Comparison of ENCODE assay signal across 10 mouse cellular contexts in genomic region chr2:109153402-109154050, GRCm38 (mm10).
A peak's percentile ranks its signal among the peaks of the same experiment; 100 is the strongest.
DNase-seq lines count a peak whose midpoint lies in the region; ATAC-seq lines count a peak whose summit lies in the region.
"Had no signal": no experiment of that assay in that cellular context is flagged by ENCODE, and none has a peak within 500 bp of the region (broad histone marks: within the 10 kb centered on the region; RNA-seq: fewer than 3 reads in every experiment).

No protein-coding gene starts in this region.

- H3K36me3 ChIP-seq in midbrain, embryonic 11.5 days (ENCODE audit: control insufficient read depth, insufficient read depth, low read length): no peaks in the 10 kb centered on the region
- H3K36me3 ChIP-seq in midbrain, embryonic 10.5 days: no peaks in the 10 kb centered on the region
- H3K36me3 ChIP-seq in midbrain, embryonic 16.5 days (ENCODE audit: control insufficient read depth, insufficient read depth, low read length): no peaks in the 10 kb centered on the region
- H3K36me3 ChIP-seq: intestine, embryonic 15.5 days had no signal

- no peak overlapping the region for H3K4me2 ChIP-seq in midbrain, embryonic 11.5 days
- no peak overlapping the region for H3K4me2 ChIP-seq in midbrain, embryonic 16.5 days (ENCODE audit: low read length)
- H3K4me2 ChIP-seq: intestine, embryonic 15.5 days had no signal

- peak; percentile 4 to 11 for DNase-seq in cerebellum, postnatal 25 days
- no peak for DNase-seq in cerebellum, adult 8-10 months
- no peak for DNase-seq in midbrain, embryonic 11.5 days (ENCODE audit: low spot score, missing footprints)
- no peak for DNase-seq in midbrain, embryonic 10.5 days (ENCODE audit: low spot score)
- peak; percentile 3 to 5 for DNase-seq in heart, postnatal 14 days
- DNase-seq in cerebellum, postnatal 14 days: no peak
- DNase-seq: gastrocnemius, postnatal 10 days had no signal

- no peak overlapping the region for H3K27ac ChIP-seq in midbrain, embryonic 11.5 days (ENCODE audit: low read depth, low read length)
- no peak overlapping the region for H3K27ac ChIP-seq in midbrain, embryonic 10.5 days (replicated peaks)
- H3K27ac ChIP-seq in midbrain, embryonic 16.5 days (ENCODE audit: low read length): no peak overlapping the region
- H3K27ac ChIP-seq: intestine, embryonic 15.5 days had no signal

- intact Hi-C loops in heart, postnatal 14 days (cut with DNase I): no loop called here

- H3K4me1 ChIP-seq in midbrain, embryonic 11.5 days (ENCODE audit: control insufficient read depth, insufficient read depth, low read length): no peaks in the 10 kb centered on the region
- H3K4me1 ChIP-seq in midbrain, embryonic 10.5 days: peaks cover 8% of the 10 kb centered on the region
- 0 out of 2 replicates have a peak, but pooled peaks cover 3% of the 10 kb centered on the region for H3K4me1 ChIP-seq in midbrain, embryonic 16.5 days (ENCODE audit: control insufficient read depth, insufficient read depth, low read length)
- H3K4me1 ChIP-seq: intestine, embryonic 15.5 days had no signal

- ATAC-seq in midbrain, embryonic 11.5 days (ENCODE audit: low FRiP score): peak; percentile 58; the same call in 1 of the 2 replicates
- 0 out of 2 replicates have a peak, but pooled peaks have one; percentile 48 for ATAC-seq in midbrain, embryonic 16.5 days
- no peak for ATAC-seq in inflammation-experienced regulatory T-cells, adult 6 months
- ATAC-seq: intestine, embryonic 15.5 days had no signal

- H3K4me3 ChIP-seq in midbrain, embryonic 11.5 days (ENCODE audit: low read depth, low read length): no peak overlapping the region
- H3K4me3 ChIP-seq in midbrain, embryonic 10.5 days: no peak overlapping the region
- H3K4me3 ChIP-seq in midbrain, embryonic 16.5 days (ENCODE audit: low read depth, low read length): no peak overlapping the region
- H3K4me3 ChIP-seq: intestine, embryonic 15.5 days had no signal

- no peak overlapping the region for H3K9ac ChIP-seq in midbrain, embryonic 11.5 days (ENCODE audit: low read length)
- no peak overlapping the region for H3K9ac ChIP-seq in midbrain, embryonic 16.5 days (ENCODE audit: low read depth, low read length)
- H3K9ac ChIP-seq: intestine, embryonic 15.5 days had no signal

- WGBS in midbrain, embryonic 11.5 days: 45% methylated on average over 6 of the region's 6 CpGs
- 55% methylated on average over 6 of the region's 6 CpGs for WGBS in midbrain, embryonic 10.5 days
- 46% methylated on average over 6 of the region's 6 CpGs for WGBS in midbrain, embryonic 16.5 days

- H3K27me3 ChIP-seq in midbrain, embryonic 11.5 days (ENCODE audit: control insufficient read depth, insufficient read depth, low read length): no peaks in the 10 kb centered on the region
- no peaks in the 10 kb centered on the region for H3K27me3 ChIP-seq in midbrain, embryonic 10.5 days (ENCODE audit: low read depth, poor library complexity, severe bottlenecking)
- no peaks in the 10 kb centered on the region for H3K27me3 ChIP-seq in midbrain, embryonic 16.5 days (ENCODE audit: control insufficient read depth, insufficient read depth, low read depth, low read length)
- H3K27me3 ChIP-seq: intestine, embryonic 15.5 days had no signal

- no peaks in the 10 kb centered on the region for H3K9me3 ChIP-seq in midbrain, embryonic 11.5 days (ENCODE audit: control insufficient read depth, low read length)
- no peaks in the 10 kb centered on the region for H3K9me3 ChIP-seq in midbrain, embryonic 10.5 days (replicated peaks)
- no peaks in the 10 kb centered on the region for H3K9me3 ChIP-seq in midbrain, embryonic 16.5 days (replicated peaks; ENCODE audit: control insufficient read depth, low read length, poor library complexity, severe bottlenecking)
- H3K9me3 ChIP-seq: intestine, embryonic 15.5 days had no signal

Comparison
In these comparisons a context has a peak if more than half of its experiments do, and no peak if none do; other contexts are left out.
1. DNase-seq: peak in cerebellum, postnatal 25 days (2 of 2) and heart, postnatal 14 days (2 of 2); none in cerebellum, adult 8-10 months (single experiment), midbrain, embryonic 11.5 days (single experiment), midbrain, embryonic 10.5 days (single experiment) and cerebellum, postnatal 14 days (0 of 2).